Mouse (Mus musculus) hindbrain, embryonic 12.5 days (tissue): Measurements from ENCODE around the gene Rap1gds1. TPM values are rescaled to one million over a fixed set of nuclear protein-coding genes. Genes with fewer than 3 reads are reported as not detected.

Source experiments
- ATAC-seq: fragments of 200-750 bp; cut with Nextera tagmentation; 2 replicates; pipeline ENCODE4 v1.8.0; 2017; ENCODE audit warnings: moderate TSS enrichment; ENCODE audit not compliant: low FRiP score
- H3K27ac ChIP-seq: fragments of 300-500 bp; sonication (generic); 2 replicates; pipeline ENCODE4 v1.5.1; 2016; ENCODE audit warnings: mild to moderate bottlenecking
- H3K27me3 ChIP-seq: fragments of 300-500 bp; sonication (generic); 2 replicates; pipeline ENCODE4 v1.6.1; 2016; ENCODE audit warnings: mild to moderate bottlenecking
- H3K36me3 ChIP-seq: fragments of 300-500 bp; sonication (generic); 2 replicates; pipeline ENCODE4 v1.6.1; 2016; ENCODE audit warnings: mild to moderate bottlenecking
- H3K4me1 ChIP-seq: fragments of 300-500 bp; sonication (generic); 2 replicates; pipeline ENCODE4 v1.6.1; 2016
- H3K4me2 ChIP-seq: fragments of 300-500 bp; sonication (generic); replicated peaks from 2 replicates; pipeline ENCODE4 v1.6.1; 2016; ENCODE audit warnings: mild to moderate bottlenecking
- H3K4me3 ChIP-seq: fragments of 300-500 bp; sonication (generic); 2 replicates; pipeline ENCODE4 v1.5.1; 2016; ENCODE audit warnings: mild to moderate bottlenecking
- H3K9ac ChIP-seq: fragments of 300-500 bp; sonication (generic); 2 replicates; pipeline ENCODE4 v1.6.1; 2016; ENCODE audit warnings: mild to moderate bottlenecking, moderate library complexity
- H3K9me3 ChIP-seq: fragments of 300-500 bp; sonication (generic); replicated peaks from 2 replicates; pipeline ENCODE4 v1.6.1; 2016; ENCODE audit warnings: mild to moderate bottlenecking
- WGBS: fragments of 180-500 bp; shearing (Covaris S2); methylation state at CpG from one replicate; pipeline ENCODE4 v1.1.7; 2016; 5-methylcytosine and 5-hydroxymethylcytosine counted together
- polyA plus RNA-seq: library from polyadenylated mRNA; unstranded; fragments of >200 nt; fragmentation: Nextera tagmentation; extraction: Ambion mirVana; gene quantifications from 2 replicates; pipeline ENCODE4 v1.2.1, GENCODE M21; 2016

The Rap1gds1 gene
- polyA plus RNA-seq, 1 experiment from 2014 or later, result 74.8 TPM

DNA sequence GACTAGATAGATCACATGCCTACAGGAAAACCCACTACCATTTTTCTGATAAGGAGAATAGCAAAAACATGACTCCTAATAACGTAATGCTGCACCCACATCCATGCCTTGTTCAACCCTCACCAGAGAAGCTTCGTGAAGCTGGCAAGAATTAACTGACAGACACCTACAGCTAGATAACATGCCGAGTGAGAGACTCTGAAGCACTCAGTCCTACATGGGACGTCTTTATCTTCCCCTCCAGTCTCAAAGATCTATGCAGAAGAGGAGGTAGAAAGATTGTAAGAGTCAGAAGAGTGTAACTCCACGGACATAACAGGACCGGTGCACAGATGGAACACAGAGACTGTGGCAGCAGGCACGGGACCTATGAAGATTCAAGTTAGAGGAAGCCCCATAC, 85.9 kb downstream of the Rap1gds1 start:
- 91% methylated on average over 7 of the region's 7 CpGs for WGBS
- no peak for ATAC-seq
- H3K36me3 ChIP-seq, result 0 out of 2 replicates have a peak, but pooled peaks cover 4% of the 10 kb centered on the region
- H3K4me1 ChIP-seq, result no peaks in the 10 kb centered on the region
- no peaks in the 10 kb centered on the region for H3K27me3 ChIP-seq
- H3K4me3 ChIP-seq, result no peak overlapping the region
- no peak overlapping the region for H3K27ac ChIP-seq
- no peak overlapping the region for H3K4me2 ChIP-seq
- H3K9me3 ChIP-seq, result peaks cover 5% of the 10 kb centered on the region; the same call in 1 of the 2 replicates
- no peak overlapping the region for H3K9ac ChIP-seq

- Histone ChIP-seq H3K4me2 (no peak overlapping the region), H3K4me3 (no peak overlapping the region), H3K27me3 (no peaks in the 10 kb centered on the region), H3K9me3 (peaks cover 5% of the 10 kb centered on the region; the same call in 1 of the 2 replicates), H3K4me1 (no peaks in the 10 kb centered on the region), H3K27ac (no peak overlapping the region), H3K9ac (no peak overlapping the region), H3K36me3 (0 out of 2 replicates have a peak, but pooled peaks cover 4% of the 10 kb centered on the region)
- no peak for ATAC-seq
- WGBS, result 96% methylated on average over 5 of the region's 5 CpGs
Measured at GRCm38 (mm10) chr3:138988004-138988403, 87.0 kb downstream of the Rap1gds1 start.

DNA sequence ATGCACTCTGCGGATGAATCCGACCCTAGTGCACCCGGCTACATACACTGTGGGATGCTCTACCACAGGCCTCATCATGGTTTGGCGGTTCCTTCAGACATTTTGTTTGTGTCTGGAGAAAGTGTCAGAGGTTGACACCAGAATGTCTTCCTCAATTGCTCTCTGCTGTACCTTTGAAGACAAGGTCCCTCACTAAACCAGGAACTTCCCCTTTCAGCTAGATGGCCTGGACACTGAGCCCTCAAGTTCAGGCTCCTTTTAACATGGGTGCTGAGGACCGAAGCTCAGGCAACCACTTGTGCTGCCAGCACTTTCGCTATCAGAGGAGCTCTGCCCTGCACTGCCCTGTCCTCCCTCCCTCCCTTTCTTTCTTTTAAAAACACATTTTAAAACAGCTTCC, 92.8 kb downstream of the Rap1gds1 start:
- Histone ChIP-seq H3K36me3 (peaks cover 5% of the 10 kb centered on the region; the same call in 1 of the 2 replicates), H3K9ac (no peak overlapping the region), H3K4me1 (no peaks in the 10 kb centered on the region), H3K9me3 (peaks cover 2% of the 10 kb centered on the region; the same call in 1 of the 2 replicates), H3K27me3 (no peaks in the 10 kb centered on the region), H3K27ac (no peak overlapping the region), H3K4me2 (no peak overlapping the region), H3K4me3 (no peak overlapping the region)
- ATAC-seq, result no peak
- 94% methylated on average over 6 of the region's 6 CpGs for WGBS

DNA sequence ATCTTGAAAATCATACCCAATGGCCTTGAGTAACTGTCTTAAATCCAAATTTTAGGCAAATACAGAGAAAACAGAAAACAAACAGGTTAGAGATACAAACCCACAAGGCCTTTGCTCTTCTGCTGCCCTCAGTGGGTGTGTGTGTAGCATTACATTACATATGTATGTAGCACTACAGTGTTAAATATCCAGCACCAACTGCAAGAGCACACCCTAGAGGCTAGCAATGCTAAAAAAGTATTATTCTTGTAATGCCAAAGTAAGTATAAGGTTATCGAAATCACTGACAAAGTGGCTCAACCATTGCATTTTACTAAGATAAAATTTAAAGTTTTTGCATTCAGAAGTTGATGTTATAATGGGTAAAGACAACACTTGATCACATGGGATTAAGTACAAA, 97.6 kb downstream of the Rap1gds1 start:
- H3K36me3 ChIP-seq, result peaks cover 11% of the 10 kb centered on the region; the same call in 1 of the 2 replicates
- 98% methylated on average over 1 of the region's 1 CpGs for WGBS
- ATAC-seq, result no peak
- H3K4me1 ChIP-seq, result no peaks in the 10 kb centered on the region
- no peak overlapping the region for H3K4me2 ChIP-seq
- no peak overlapping the region for H3K27ac ChIP-seq
- H3K9me3 ChIP-seq, result no peaks in the 10 kb centered on the region
- no peak overlapping the region for H3K9ac ChIP-seq
- no peak overlapping the region for H3K4me3 ChIP-seq
- no peaks in the 10 kb centered on the region for H3K27me3 ChIP-seq

GRCm38 (mm10) chr3:138967627-138968026, 107.4 kb downstream of the Rap1gds1 start:
- no peak overlapping the region for H3K4me2 ChIP-seq
- H3K27ac ChIP-seq, result no peak overlapping the region
- no peak overlapping the region for H3K4me3 ChIP-seq
- no peak for ATAC-seq
- H3K4me1 ChIP-seq, result no peaks in the 10 kb centered on the region
- H3K9ac ChIP-seq, result no peak overlapping the region
- H3K27me3 ChIP-seq, result no peaks in the 10 kb centered on the region
- WGBS, result 94% methylated on average over 9 of the region's 9 CpGs
- peaks cover 7% of the 10 kb centered on the region for H3K36me3 ChIP-seq
- H3K9me3 ChIP-seq, result no peaks in the 10 kb centered on the region

DNA sequence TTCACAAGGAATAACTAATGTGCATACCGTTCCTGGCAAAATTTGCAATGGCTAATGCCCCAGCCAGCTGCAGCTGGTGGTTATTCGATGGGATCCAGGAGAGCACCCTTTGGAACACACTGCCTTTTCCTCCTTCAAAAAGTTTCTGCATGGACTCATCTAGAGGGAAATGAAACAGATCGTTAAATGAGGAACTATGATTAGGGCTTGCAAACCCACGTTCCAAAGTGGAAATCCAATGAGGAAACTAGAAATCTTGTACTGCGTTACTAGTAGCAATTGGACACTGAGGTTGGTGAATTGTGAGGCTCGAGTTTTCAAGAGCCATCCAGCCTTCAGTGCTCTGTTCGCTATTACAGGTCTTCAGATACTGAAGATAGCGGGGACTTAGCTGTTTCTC, 116.5 kb downstream of the Rap1gds1 start:
- H3K9ac ChIP-seq, result no peak overlapping the region
- ATAC-seq, result no peak
- no peaks in the 10 kb centered on the region for H3K9me3 ChIP-seq
- no peak overlapping the region for H3K4me2 ChIP-seq
- H3K36me3 ChIP-seq, result peaks cover 37% of the 10 kb centered on the region
- H3K27me3 ChIP-seq, result no peaks in the 10 kb centered on the region
- H3K4me3 ChIP-seq, result no peak overlapping the region
- no peaks in the 10 kb centered on the region for H3K4me1 ChIP-seq
- no peak overlapping the region for H3K27ac ChIP-seq
- WGBS, result 96% methylated on average over 8 of the region's 8 CpGs

DNA sequence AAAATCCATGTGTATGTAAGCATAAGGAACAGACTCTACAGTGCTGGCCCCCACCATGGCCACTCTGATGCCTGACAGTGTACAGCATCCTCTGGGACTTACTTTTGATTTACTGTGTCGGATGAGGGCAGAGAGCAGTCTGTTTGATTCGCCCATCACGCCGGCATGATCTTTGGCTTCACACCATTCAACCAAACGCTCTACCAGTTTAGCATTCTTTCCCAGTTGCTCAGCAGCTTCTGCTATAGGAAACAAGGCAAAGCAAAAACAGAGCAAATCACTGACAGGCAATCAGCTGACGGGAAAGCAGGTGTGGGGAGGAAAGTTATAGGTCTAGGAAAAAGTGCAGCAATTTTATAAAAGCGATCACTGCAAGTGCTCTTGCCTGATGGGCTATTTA, 119.8 kb downstream of the Rap1gds1 start:
- Histone ChIP-seq H3K27ac (no peak overlapping the region), H3K4me3 (no peak overlapping the region), H3K9me3 (no peaks in the 10 kb centered on the region), H3K4me1 (no peaks in the 10 kb centered on the region), H3K9ac (no peak overlapping the region), H3K27me3 (no peaks in the 10 kb centered on the region), H3K36me3 (peaks cover 27% of the 10 kb centered on the region), H3K4me2 (no peak overlapping the region)
- 88% methylated on average over 7 of the region's 7 CpGs for WGBS
- no peak for ATAC-seq

GRCm38 (mm10) chr3:138949081-138949480, 125.9 kb downstream of the Rap1gds1 start:
- Histone ChIP-seq H3K36me3 (peaks cover 22% of the 10 kb centered on the region), H3K4me3 (no peak overlapping the region), H3K4me2 (no peak overlapping the region), H3K27ac (no peak overlapping the region), H3K27me3 (no peaks in the 10 kb centered on the region), H3K9ac (no peak overlapping the region), H3K9me3 (no peaks in the 10 kb centered on the region; the same call in 1 of the 2 replicates), H3K4me1 (no peaks in the 10 kb centered on the region)
- ATAC-seq, result no peak
- WGBS, result 94% methylated on average over 9 of the region's 9 CpGs

DNA sequence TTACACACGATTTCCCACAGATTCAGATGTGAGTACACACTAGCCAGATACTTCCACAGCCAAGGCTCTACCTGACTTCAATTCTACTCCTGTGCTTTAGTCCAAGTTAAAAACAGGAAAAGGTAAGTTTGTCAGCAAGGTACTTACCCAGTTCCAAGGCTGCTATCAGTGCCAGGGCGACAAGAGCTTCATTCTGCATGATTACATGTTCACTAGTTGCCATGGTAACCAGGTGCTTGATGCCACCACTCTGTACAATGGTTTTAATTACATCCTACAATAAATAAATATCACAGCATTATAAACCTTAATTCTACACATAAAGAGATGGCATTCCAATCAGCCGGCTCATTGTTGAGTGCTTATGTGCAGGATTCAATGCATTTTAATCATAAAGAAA, 129.5 kb downstream of the Rap1gds1 start:
- Histone ChIP-seq H3K9ac (no peak overlapping the region), H3K4me1 (no peaks in the 10 kb centered on the region), H3K4me2 (no peak overlapping the region), H3K27me3 (no peaks in the 10 kb centered on the region), H3K27ac (no peak overlapping the region), H3K9me3 (no peaks in the 10 kb centered on the region; the same call in 1 of the 2 replicates), H3K36me3 (peaks cover 23% of the 10 kb centered on the region), H3K4me3 (no peak overlapping the region)
- WGBS, result 93% methylated on average over 3 of the region's 3 CpGs
- no peak for ATAC-seq

DNA sequence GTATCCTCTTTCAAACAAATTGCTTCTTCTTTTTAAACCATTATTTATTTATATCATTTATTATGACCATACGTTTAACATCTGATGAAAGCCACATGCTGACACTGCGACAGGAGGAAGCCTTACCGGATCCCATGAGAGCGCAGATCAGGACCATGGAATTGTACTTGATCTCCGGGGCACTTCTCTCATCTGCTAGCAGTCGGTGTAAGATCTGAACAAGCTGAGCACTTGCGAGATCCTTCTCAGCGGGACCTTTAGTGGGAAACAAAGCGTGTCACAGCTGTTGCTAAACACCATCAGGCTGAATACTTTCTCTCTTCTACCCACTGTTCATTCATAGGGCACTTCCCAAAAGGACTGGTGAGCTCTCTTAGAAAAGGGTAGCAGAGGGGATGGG, 133.4 kb downstream of the Rap1gds1 start:
- H3K4me1 ChIP-seq, result no peaks in the 10 kb centered on the region
- no peaks in the 10 kb centered on the region for H3K27me3 ChIP-seq
- WGBS, result 31% methylated on average over 9 of the region's 9 CpGs
- no peak for ATAC-seq
- H3K36me3 ChIP-seq, result peaks cover 49% of the 10 kb centered on the region
- H3K9ac ChIP-seq, result no peak overlapping the region
- H3K27ac ChIP-seq, result no peak overlapping the region
- no peaks in the 10 kb centered on the region; the same call in 1 of the 2 replicates for H3K9me3 ChIP-seq
- no peak overlapping the region for H3K4me3 ChIP-seq
- H3K4me2 ChIP-seq, result no peak overlapping the region

DNA sequence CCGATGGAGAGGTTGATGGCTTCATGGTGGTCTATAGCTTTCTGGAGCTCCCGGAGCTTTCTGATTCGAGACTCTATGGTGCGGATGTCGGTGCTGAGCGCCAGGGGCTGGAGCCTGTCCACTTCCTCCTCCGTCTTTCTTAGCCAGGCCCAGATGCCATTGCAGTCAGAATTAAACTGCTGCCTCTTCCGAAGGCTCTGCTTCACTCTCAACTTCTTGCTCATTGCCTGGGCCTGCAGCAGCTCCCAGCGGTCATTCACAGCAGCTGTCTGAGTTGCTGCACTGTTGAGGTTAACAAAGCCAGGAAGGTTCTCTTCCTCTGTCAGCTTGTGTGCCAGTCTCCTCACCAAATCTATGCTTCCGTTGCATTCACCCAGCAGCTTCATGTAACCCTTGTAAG, 137.8 kb downstream of the Rap1gds1 start:
- H3K9me3 ChIP-seq, result no peaks in the 10 kb centered on the region
- H3K4me2 ChIP-seq, result no peak overlapping the region
- no peak for ATAC-seq
- no peak overlapping the region for H3K4me3 ChIP-seq
- no peaks in the 10 kb centered on the region for H3K27me3 ChIP-seq
- WGBS, result 95% methylated on average over 10 of the region's 10 CpGs
- no peak overlapping the region for H3K27ac ChIP-seq
- H3K36me3 ChIP-seq, result peaks cover 37% of the 10 kb centered on the region
- no peak overlapping the region for H3K9ac ChIP-seq
- no peaks in the 10 kb centered on the region for H3K4me1 ChIP-seq

GRCm38 (mm10) chr3:138936780-138937179, 138.2 kb downstream of the Rap1gds1 start:
- Histone ChIP-seq H3K27me3 (no peaks in the 10 kb centered on the region), H3K4me3 (no peak overlapping the region), H3K9ac (no peak overlapping the region), H3K4me2 (no peak overlapping the region), H3K4me1 (no peaks in the 10 kb centered on the region), H3K9me3 (no peaks in the 10 kb centered on the region), H3K27ac (no peak overlapping the region), H3K36me3 (peaks cover 37% of the 10 kb centered on the region)
- ATAC-seq, result no peak
- WGBS, result 91% methylated on average over 8 of the region's 8 CpGs

DNA sequence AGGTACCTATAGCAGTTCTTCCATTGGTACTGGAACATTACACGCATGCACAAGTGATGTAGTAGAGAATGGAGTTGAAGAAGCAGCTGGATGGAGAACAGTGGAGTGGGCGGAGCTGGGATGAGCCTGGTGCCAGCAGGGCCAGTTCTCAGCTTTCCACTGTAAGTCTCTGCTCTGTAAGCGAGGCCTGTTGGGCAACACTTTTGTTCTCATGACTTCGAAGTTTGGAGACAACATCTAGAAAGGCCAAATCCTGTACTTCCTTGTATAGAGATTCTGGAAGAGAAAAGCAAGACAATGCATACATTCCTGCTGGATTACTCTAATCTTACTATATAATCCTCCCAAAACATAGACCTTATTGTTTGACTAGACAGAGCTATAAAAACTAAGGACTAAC, 147.6 kb downstream of the Rap1gds1 start:
- Histone ChIP-seq H3K9ac (no peak overlapping the region), H3K4me2 (no peak overlapping the region), H3K4me3 (no peak overlapping the region), H3K36me3 (peaks cover 20% of the 10 kb centered on the region), H3K9me3 (no peaks in the 10 kb centered on the region), H3K27ac (no peak overlapping the region), H3K27me3 (no peaks in the 10 kb centered on the region), H3K4me1 (no peaks in the 10 kb centered on the region)
- 97% methylated on average over 4 of the region's 4 CpGs for WGBS
- ATAC-seq, result no peak
